Mouse (Mus musculus): ENCODE measurements at regions not wholly inside any gene's neighbourhood (a gene's known extent, or its start where the extent isn't known, plus 50 kb on each side); places are given as distances from the start of the nearest gene placed in this dataset.

- Histone ChIP-seq H3K36me3 (replicated peaks; ENCODE audit: insufficient read depth, low read length) (no peaks in the 10 kb centered on the region), H3K27ac (ENCODE audit: low read depth) (no peak overlapping the region), H3K4me2 (ENCODE audit: low read depth, low read length) (no peak overlapping the region), H3K9ac (replicated peaks) (no peak overlapping the region), H3K9me3 (ENCODE audit: low read length) (no peaks in the 10 kb centered on the region), H3K27me3 (ENCODE audit: insufficient read depth, low read length) (no peaks in the 10 kb centered on the region), H3K4me1 (ENCODE audit: insufficient read depth) (no peaks in the 10 kb centered on the region), H3K4me3 (ENCODE audit: low read depth, low read length) (no peak overlapping the region)
- TF ChIP-seq EP300 (IDR thresholded peaks at IDR 0.05; ENCODE audit: low read depth) (no peak), CTCF (IDR thresholded peaks at IDR 0.05; ENCODE audit: low read depth) (no peak)
- ATAC-seq (no peak), DNase-seq (no peak)
These were observed 95.1 kb upstream of the Robo2 start for GRCm38 (mm10) chr16:74506719-74507118.

DNA sequence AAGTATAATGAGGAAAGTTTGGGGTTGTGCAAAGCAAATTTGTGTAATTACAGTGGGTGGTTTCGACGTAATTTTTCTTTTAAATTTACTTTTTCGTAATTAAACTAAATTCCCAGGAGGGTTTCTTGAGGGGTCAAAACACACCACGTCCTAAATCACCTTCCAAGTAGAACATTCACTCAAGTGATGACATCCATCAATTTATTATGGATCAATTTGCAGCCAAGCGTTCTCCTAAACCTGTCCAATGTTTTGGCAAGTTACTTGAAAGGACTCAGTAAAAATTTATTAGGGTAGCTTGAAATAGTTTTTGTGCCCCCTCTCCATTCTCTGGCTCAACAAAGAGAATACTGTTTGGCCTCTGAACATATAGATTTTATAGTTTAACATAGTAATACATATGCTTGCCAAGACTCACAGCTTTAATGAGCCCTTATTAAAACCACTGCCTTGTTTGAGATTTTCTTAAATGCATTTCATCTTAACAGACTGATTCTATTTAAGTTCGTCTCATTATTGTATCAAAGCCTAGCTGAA, 94.6 kb upstream of the Robo2 start:
- TF ChIP-seq EP300 (IDR thresholded peaks at IDR 0.05; ENCODE audit: low read depth) (no peak), CTCF (IDR thresholded peaks at IDR 0.05; ENCODE audit: low read depth) (no peak)
- no peak for ATAC-seq
- 76% methylated on average over 6 of the region's 6 CpGs for whole genome bisulfite sequencing (ENCODE audit: insufficient replicate concordance)

GRCm38 (mm10) chr16:74504426-74504825, 92.8 kb upstream of the Robo2 start:
- H3K9ac ChIP-seq (replicated peaks): no peak overlapping the region
- no peak overlapping the region for H3K4me3 ChIP-seq (ENCODE audit: low read depth, low read length)
- H3K4me2 ChIP-seq (ENCODE audit: low read depth, low read length): no peak overlapping the region
- no peaks in the 10 kb centered on the region for H3K9me3 ChIP-seq (ENCODE audit: low read length)
- H3K4me1 ChIP-seq (ENCODE audit: insufficient read depth): no peaks in the 10 kb centered on the region
- no peak overlapping the region for H3K27ac ChIP-seq (ENCODE audit: low read depth)
- TF ChIP-seq EP300 (IDR thresholded peaks at IDR 0.05; ENCODE audit: low read depth) (no peak), CTCF (IDR thresholded peaks at IDR 0.05; ENCODE audit: low read depth) (no peak)
- ATAC-seq (no peak), DNase-seq (no peak)
- 47% methylated on average over 5 of the region's 5 CpGs for WGBS (ENCODE audit: insufficient replicate concordance)
- H3K27me3 ChIP-seq (ENCODE audit: insufficient read depth, low read length): no peaks in the 10 kb centered on the region
- H3K36me3 ChIP-seq (replicated peaks; ENCODE audit: insufficient read depth, low read length): no peaks in the 10 kb centered on the region

More for the DNA sequence above, 94.6 kb upstream of the Robo2 start:
- H3K27ac ChIP-seq (ENCODE audit: low read depth): no peak overlapping the region
- H3K4me2 ChIP-seq (ENCODE audit: low read depth, low read length): no peak overlapping the region
- no peaks in the 10 kb centered on the region for H3K4me1 ChIP-seq (ENCODE audit: insufficient read depth)
- H3K9ac ChIP-seq (replicated peaks): no peak overlapping the region
- no peaks in the 10 kb centered on the region for H3K27me3 ChIP-seq (ENCODE audit: insufficient read depth, low read length)
- no peak overlapping the region for H3K4me3 ChIP-seq (ENCODE audit: low read depth, low read length)
- H3K36me3 ChIP-seq (replicated peaks; ENCODE audit: insufficient read depth, low read length): no peaks in the 10 kb centered on the region
- DNase-seq: no peak
- H3K9me3 ChIP-seq (ENCODE audit: low read length): no peaks in the 10 kb centered on the region

DNA sequence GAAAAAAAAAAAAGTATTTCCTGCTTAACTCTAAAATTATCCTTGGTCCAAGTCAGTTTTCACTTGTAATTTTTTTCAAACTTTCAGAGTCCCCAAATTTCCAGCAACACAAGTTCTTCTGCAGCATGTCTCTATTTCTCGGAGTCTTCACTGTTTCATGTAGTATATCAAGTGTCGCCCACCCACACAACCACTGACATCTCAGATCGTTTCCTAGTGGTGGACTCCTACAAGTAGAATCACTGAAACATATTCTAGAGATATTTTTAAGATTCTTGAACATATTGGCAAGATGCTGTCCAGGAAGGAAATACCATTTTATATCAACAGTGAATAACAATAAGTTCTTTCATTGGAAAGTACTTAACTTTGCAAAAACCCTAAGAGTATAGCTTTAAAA, 89.1 kb upstream of the Robo2 start:
- Histone ChIP-seq H3K9me3 (ENCODE audit: low read length) (no peaks in the 10 kb centered on the region), H3K4me3 (ENCODE audit: low read depth, low read length) (no peak overlapping the region), H3K9ac (replicated peaks) (no peak overlapping the region), H3K27ac (ENCODE audit: low read depth) (no peak overlapping the region), H3K36me3 (replicated peaks; ENCODE audit: insufficient read depth, low read length) (no peaks in the 10 kb centered on the region), H3K4me2 (ENCODE audit: low read depth, low read length) (no peak overlapping the region), H3K27me3 (ENCODE audit: insufficient read depth, low read length) (no peaks in the 10 kb centered on the region), H3K4me1 (ENCODE audit: insufficient read depth) (no peaks in the 10 kb centered on the region)
- TF ChIP-seq EP300 (IDR thresholded peaks at IDR 0.05; ENCODE audit: low read depth) (no peak), CTCF (IDR thresholded peaks at IDR 0.05; ENCODE audit: low read depth) (no peak)
- no peak for ATAC-seq
- 66% methylated on average over 3 of the region's 3 CpGs for WGBS (ENCODE audit: insufficient replicate concordance)
- no peak for DNase-seq

DNA sequence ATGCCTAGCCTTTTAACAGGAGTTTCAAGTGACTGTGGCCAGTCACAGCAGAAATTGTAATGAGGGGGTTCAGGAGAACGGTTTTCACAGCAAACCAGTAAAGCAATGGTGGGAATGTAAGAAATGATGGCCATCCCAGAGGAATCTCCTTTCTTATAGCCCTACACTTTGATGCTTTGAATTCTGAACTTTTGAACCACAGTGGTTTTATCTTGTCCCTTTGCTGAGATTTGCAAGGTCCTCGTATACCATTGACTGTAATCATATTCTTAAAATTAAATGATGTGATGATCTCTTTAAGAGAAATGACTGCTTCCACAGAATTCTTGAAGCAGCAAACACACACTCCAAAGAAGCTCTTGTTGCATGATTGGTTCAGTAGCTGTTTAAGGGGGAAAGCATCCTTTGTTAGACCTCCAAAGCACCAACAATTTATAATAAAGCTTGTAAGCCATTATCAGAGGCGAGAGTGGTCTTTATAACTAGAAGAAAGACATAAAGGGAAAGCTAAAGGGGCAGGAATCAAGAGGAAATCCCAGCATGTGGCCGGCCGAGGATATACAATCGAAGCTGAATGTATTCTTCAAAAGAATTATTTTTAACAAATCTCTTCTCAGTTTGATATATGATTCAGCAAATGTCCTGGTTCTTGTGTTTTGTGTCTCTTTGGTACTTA, 56.3 kb upstream of the Robo2 start:
- ATAC-seq (no peak), DNase-seq (no peak)
- Histone ChIP-seq H3K4me3 (ENCODE audit: low read depth, low read length) (no peak overlapping the region), H3K4me2 (ENCODE audit: low read depth, low read length) (no peak overlapping the region), H3K36me3 (replicated peaks; ENCODE audit: insufficient read depth, low read length) (no peaks in the 10 kb centered on the region), H3K27me3 (ENCODE audit: insufficient read depth, low read length) (no peaks in the 10 kb centered on the region), H3K9ac (replicated peaks) (no peak overlapping the region), H3K27ac (ENCODE audit: low read depth) (no peak overlapping the region), H3K4me1 (ENCODE audit: insufficient read depth) (no peaks in the 10 kb centered on the region), H3K9me3 (ENCODE audit: low read length) (no peaks in the 10 kb centered on the region)
- TF ChIP-seq EP300 (IDR thresholded peaks at IDR 0.05; ENCODE audit: low read depth): no peak
- TF ChIP-seq CTCF (IDR thresholded peaks at IDR 0.05; ENCODE audit: low read depth): no peak
- WGBS (ENCODE audit: insufficient replicate concordance): 67% methylated on average over 6 of the region's 6 CpGs

GRCm38 (mm10) chr16:74467159-74467558, 55.5 kb upstream of the Robo2 start:
- Histone ChIP-seq H3K27ac (ENCODE audit: low read depth) (no peak overlapping the region), H3K36me3 (replicated peaks; ENCODE audit: insufficient read depth, low read length) (no peaks in the 10 kb centered on the region), H3K4me3 (ENCODE audit: low read depth, low read length) (no peak overlapping the region), H3K4me1 (ENCODE audit: insufficient read depth) (no peaks in the 10 kb centered on the region), H3K9ac (replicated peaks) (no peak overlapping the region), H3K27me3 (ENCODE audit: insufficient read depth, low read length) (no peaks in the 10 kb centered on the region), H3K9me3 (ENCODE audit: low read length) (no peaks in the 10 kb centered on the region), H3K4me2 (ENCODE audit: low read depth, low read length) (no peak overlapping the region)
- TF ChIP-seq EP300 (IDR thresholded peaks at IDR 0.05; ENCODE audit: low read depth) (no peak), CTCF (IDR thresholded peaks at IDR 0.05; ENCODE audit: low read depth) (no peak)
- WGBS (ENCODE audit: insufficient replicate concordance): 79% methylated on average over 7 of the region's 7 CpGs
- ATAC-seq (no peak), DNase-seq (no peak)

Data from liver, postnatal 0 days (tissue).